Mouse (Mus musculus) adrenal gland, postnatal 14 days (tissue): ENCODE data around the gene Plcb1. TPM values are rescaled to one million over a fixed set of nuclear protein-coding genes. Genes with fewer than 3 reads are reported as not detected.

Experiments
- DNase-seq: peaks from one replicate; pipeline ENCODE4 v3.0.0; 2021; ENCODE audit warnings: mixed read lengths
- total RNA-seq: library from RNA; stranded (reverse); gene quantifications from 2 replicates; pipeline ENCODE4 v1.2.3, GENCODE M21; 2021

The Plcb1 gene
- total RNA-seq, 1 experiment from 2014 or later, result 56.2 TPM

DNA sequence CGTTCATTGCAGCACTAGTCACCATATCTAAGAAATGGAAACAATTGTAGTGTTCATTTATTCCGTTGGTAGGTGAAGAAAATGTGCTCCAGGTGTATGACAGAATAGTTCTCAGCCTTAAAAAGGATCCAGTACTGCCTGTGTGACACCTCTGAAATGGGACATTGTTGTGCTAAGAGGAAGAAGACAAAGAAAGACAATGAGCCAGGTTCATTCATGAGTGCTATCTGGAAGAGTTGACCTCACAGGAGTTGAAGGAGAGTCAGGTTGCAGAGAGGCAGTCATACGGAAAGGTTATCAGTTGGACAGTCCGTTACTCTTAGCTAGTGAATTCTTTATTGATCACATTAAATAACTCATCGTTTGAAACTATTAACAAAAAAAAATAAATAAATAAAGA lies 286.6 kb downstream of the Plcb1 start:
- no peak for DNase-seq

DNA sequence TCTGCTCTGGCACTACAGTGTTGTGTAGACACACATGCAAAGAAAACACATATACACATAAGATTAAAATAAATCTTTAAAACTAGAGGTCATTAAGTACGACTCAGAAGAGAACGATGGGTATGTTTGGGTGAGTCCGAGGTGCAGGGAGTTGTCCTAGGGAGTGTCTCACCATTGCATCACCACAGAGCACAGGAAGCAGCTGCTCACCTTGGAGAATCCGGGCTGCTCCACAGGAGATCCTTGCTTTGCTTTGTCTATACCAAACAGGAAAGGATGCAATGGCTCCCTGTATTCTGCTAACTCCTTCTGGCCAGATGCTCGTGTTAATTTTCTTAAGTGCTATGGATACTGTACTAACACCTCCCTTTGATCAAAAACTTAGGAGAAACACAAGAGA lies 287.1 kb downstream of the Plcb1 start:
- DNase-seq, result no peak

DNA sequence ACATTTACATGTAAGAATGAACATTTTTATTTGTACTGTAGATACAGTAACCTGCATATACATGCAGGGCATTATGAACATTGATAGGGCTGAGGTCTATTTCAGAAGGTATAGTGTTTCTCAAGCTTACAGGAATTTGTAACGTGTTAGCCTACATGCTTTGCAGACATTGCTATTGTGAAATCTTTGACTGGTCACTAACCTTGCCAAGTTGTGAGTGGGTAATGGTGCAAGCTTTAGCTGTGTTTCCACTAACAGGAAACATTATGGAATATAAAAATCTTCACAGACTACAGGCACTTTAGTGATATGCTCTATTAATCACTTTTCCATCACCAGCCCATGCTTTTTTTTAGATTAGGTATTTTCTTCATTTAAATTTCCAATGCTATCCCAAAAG lies 289.5 kb downstream of the Plcb1 start:
- DNase-seq, result no peak

DNA sequence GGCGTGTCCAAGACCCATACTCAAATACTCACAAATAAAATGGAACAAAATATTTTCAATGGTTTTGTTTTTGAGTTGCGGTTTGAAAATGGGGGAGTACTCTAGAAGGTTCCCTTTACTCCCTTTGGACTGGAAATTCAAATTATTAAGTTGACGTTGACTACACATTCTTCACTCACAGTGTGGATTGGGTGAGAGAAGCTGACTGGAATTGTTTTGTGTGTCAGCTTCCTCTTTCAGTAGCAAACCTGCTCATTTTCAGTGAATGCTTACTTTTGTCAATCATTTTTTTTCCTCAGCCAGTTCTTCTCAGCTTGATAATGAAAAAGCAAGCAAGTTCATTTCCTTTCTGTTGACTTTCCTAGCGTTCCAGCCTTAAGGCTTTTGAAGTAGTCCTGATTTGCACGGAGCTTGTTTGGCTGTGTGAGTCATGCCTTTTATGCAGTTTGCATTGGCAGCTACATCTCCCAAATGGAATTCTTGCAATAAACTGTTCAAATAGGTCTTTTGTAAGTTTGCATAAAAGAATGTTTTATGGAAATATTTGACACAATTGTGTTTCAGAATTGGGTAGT lies 306.8 kb downstream of the Plcb1 start:
- DNase-seq, result no peak

DNA sequence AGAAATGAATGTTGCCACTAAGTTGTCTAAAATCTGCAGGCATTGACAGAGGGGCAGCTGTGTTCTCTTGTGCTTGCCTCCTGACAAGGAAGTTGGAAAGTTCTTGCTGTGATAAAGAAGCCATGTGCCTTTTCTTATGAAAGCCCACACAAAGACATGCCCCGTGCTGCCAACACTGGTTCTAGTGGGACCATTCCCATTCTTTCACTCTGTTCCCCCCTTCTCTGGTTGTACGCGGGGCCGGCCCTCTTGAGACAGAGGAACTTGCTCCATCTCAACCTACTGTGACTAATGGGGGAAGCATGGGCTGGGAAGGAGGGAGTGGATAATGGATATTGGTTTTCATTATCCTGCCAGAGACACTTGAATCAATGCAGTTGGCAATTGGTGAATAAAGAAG lies 315.4 kb downstream of the Plcb1 start:
- DNase-seq, result no peak

DNA sequence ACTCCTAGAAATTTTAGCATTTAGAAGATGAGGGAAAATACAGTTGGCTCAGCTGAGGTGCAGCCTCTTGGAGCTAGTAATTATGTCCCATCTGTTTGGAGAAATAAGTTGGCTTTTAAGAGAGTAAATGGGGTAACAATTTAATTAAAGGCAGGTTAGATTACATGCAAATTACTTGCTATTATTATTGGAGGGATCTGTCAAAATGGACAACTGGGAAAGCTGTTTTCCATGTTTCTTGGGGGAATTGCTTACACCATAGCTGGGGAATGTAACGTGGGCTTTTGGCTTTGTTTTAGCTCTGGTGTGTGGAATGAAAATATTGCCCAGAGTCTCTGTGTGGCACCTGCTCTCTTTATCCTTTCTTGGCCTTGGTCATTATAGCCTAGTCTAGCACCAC lies 316.1 kb downstream of the Plcb1 start:
- no peak for DNase-seq

DNA sequence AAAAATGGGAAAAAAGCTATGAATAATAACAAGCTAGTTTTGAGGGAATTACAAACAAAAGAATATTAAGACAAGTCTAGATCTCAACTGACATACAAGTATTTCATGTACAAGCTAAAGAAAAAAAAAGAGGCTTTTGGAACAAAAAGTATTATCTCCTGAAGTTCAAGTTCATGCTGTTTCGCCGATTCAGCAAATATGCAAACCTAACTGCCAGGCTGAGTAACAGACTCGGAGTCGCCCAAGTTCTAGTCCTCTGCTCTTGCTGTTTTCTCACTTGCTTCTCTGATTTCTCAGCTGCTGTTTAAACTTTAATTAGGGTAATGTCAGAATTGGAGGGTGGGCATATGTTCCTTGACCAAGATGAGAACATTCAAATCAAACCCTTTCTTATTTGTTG lies 320.8 kb downstream of the Plcb1 start:
- no peak for DNase-seq

DNA sequence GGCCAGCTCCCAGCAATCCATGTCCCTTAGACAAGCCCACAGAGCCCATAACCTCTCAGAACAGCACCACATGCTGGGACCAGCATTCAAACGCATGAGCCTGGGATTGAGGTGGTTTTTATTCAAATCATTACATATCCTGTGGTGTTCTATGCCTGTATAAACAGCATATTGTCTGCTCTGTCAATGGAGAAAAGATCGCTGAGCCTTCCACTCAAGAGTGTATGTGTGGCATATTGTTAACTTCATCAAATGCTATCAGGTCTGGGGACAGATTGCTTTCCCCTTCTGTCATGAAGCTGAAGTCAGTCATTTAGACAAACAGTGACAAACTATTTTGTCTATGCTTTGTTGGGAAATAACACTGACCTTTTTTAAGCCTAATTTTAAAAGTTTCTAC lies 322.7 kb downstream of the Plcb1 start:
- DNase-seq, result no peak

DNA sequence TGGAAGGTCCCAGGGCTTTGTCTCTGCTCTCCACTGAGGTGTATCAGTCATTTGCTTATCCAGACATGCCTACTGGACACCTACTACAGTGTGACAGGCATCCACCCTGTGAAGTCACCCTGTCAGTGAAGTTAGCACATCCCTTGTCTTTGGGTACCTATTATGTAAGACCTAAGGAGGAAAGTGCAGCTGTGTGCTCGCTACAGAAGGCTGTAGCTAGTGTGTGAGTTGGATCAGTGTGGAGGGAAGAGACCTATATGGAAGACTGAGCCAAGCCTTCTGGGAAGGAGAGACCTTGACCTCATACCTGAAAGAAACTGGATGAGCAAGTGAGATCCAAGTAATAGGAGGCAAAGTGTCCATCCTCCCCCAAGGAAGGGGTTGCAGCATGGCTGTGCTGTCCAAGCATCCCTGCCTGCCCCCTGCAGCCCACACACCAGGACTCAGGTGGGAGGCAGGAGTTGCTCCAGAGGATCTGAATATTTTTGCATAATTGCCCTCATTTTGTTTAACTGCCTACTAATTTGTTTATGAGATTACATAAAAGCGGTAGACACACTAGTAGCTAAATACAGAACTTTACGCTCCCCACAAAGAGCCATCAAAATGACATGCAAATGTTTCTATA lies 328.7 kb downstream of the Plcb1 start:
- DNase-seq, result no peak

DNA sequence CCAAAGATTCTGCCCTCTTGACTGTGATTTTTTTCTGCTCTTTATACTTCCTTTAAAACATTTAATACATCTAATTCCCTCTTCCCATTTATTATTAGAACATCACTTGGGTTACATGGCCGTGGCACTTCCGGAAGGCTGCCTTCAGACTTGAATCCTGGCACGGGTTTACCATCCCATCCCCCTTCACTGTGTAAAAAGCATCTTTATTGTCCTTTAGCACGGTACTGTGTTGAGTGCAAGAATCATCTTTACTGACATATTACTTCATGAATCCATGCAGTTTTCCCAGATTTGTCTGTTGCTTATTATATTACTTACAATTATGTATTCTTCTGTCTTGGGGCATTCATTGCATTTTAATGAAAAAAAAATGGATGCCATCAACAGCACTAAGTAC lies 337.2 kb downstream of the Plcb1 start:
- DNase-seq, result no peak

DNA sequence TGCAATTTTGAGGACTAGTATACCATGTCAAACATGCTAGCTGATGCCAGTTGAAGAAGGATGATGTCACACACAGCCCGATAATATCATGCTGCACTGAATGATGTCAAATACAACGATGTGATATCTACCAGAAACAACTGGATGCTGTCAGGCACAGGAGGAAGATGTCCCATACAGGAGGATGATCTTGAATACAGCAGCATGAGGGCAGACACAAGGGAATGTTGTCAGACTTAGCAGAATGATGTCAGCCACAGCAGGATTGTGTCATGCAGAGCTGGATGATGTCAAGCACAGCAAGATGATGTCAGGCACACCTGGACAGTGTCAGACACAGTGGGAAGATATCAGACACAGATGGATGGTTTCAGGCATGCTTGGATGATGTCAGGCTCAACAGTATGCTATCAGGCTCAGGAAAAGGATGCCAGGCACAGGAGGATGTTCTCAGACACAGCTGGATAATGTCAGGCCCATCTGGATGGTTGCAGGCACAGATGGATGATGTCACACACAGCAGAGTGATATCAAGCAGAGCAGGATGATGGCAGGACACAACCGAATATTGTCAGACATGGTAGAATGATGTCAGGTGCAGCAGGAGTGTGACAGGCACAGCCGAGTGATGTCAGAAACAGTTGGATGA lies 338.0 kb downstream of the Plcb1 start:
- no peak for DNase-seq

DNA sequence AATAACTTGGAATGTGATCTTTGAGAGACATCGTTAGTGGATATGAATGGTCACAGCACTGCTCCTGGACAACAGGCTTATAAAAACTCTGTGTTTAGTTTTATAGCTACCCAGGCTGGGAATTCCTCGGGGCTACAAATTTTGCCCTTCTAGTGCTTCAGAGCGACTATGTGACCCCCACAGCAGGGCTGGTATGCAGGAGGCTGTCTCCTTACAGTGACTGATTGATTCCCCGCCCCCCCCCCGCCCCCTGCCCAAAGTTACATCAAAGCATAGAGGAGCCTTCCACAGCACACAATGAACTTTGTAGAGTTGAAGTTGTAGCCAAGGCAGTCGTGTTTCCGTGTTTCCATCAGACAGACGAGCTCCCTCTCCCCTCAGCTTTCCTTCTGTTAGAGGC lies 354.7 kb downstream of the Plcb1 start:
- no peak for DNase-seq

DNA sequence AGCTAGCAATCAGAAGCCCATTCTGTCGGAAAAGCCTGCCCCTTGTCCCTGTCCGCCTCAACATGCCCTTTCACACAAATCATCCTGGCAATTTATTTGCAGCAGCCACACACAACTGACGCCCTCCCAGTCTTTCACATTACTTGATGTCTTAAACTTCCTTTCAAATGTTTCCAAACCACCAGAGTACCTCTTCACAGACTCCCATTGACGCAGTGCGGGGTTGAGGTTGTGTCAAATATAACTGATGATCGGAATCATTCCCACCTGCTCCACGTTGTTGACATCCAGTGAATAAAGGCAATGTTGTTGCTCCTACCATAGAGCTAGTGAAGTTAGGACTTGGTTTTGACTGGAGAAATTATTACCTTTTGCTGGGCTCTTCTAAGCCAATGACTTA lies 366.4 kb downstream of the Plcb1 start:
- no peak for DNase-seq

DNA sequence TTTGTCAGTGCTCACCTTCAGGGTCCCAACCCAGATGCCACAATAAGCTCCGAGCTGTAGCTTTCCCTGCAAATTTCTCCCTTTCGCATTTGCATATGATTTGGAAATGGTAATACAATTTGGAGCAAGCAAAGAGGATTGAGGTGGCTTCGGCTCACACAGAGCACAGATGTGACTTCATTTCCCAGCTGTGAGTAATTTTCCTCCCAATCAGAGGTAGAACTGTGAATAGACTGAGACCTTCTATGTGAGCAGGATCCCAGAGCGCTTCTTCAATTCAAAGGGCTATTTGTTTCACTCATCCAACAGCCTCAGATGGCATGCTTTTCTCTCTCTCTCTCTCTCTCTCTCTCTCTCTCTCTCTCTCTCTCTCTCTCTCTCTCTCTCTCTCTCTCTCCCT lies 367.4 kb downstream of the Plcb1 start:
- no peak for DNase-seq

DNA sequence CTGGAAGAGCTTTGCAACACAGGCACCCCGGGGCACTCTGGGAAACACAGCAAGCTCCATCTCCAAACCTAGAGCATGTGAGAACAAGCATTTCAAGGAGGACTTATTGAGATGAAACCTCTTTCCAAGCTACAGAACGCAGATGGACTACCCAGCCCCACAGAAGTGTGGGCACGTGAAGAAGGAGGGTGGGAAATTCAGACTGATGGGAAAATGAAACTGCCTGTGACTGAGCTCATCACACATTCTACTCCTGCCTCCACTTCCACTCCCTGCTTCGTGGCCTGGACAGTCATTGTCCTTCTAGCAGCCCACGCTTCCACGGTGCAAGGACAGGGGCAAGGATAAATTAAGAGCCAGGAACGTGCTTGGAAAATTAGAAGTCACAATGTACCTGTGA lies 370.2 kb downstream of the Plcb1 start:
- no peak for DNase-seq

DNA sequence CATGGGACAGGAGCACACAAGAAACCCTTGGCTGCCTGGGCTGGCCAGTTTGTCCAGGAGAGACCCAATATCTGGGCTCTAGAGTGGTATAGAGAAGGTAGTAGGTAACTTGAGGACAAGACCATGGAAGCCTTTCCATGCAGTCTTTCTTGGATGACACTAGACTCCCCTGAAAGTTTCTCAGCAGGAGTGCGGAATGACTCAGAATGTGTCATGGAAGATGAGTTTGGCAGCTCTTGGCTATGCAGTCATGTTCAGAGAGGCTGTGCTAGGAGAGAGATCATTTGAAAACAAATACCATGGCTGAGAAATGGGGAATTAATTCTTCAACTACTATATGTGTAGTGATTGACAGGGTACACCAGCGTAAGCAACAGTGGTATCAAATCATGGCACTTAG lies 372.1 kb downstream of the Plcb1 start:
- peak; percentile 13 for DNase-seq

DNA sequence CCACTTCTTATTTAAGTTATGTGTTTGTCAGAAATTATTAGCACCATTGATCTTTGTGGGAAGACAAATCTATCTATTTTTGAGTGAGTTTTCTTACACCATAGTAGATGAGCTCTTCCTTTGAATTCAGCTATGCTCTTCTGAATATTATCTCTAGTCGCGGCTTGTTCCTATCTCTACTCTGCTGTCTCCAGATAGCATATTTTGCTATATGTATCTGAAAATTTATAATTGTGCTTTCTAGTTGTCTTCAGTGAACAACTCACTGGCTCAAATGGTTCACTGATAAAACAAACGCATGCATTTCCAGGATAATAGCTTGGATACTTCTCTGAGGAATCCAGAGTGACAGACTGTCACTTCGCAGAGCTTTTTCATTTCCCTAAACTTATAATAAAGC lies 375.8 kb downstream of the Plcb1 start:
- no peak for DNase-seq

DNA sequence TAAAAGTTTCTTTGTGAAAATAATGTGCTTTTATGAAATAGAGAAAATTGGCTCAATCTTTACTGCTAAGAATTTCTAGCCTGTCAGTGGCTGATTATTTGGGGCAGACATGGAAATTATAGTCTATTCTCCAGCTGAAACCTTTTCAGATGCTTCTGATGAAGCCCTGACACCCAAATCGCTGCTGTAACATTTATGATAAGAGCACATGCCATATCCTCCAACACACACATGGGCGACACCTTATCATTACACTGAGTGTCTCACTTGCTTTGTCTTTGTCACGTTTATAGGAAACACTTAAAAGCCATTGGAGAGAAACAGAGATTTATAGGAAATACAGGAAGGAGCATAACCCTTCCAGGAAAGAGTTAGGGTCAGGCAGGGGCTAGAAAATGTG lies 379.6 kb downstream of the Plcb1 start:
- DNase-seq, result no peak

DNA sequence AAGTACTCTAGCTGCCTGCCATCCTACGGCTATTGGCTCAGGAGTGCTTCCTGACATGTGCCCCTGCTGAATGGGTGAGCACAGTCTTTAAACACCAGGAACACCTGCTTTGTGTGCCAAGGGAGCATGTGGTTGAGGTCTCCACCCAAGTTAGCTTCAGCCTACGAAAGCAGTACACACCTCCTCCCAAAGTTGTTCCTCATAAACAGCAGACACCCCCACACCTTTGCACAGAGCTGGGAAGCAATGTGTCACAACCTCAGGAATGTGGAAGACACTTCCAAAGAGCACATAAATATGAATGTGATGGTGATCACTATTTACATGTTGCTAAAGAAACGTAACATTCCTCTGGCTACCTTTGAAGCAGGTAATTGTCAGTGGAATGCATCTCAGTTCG lies 389.7 kb downstream of the Plcb1 start:
- no peak for DNase-seq

DNA sequence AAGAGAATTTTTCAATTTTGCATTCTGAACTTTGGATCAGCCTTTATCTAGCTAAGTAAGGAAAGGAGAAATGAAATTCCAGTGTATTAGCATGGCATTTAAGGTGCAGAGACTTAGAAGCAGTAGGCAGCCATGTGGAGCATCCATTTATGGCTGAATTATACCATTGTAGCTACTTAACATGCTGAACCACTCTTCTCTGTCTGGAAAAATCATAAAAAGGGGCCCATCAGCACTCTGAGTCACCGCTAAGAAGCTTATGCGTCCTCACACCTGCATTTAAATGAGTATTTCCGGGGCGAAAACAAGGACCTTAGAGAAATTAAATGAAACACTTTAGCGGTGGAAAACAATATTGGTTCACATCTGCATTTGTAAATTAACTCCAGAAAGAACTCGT lies 401.8 kb downstream of the Plcb1 start:
- no peak for DNase-seq

DNA sequence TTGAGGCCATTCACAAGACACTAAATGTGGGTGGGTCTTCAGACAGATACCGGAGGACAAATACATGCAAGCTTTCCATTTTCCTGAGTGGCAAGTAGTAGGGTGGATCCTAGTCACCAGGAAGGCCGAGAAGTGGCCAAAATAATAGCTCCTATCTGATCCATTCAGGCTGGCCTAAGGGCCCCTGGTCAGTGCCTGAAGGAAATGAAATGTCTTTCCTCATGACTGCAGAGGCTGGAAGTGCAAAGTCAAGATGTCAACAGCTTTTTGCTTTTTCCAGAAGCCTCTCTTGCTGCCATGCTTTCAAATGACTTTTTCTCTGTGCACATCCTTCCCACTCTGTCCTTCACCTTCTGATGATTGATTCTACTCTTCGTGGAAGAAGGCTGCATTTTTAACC lies 415.0 kb downstream of the Plcb1 start:
- no peak for DNase-seq

DNA sequence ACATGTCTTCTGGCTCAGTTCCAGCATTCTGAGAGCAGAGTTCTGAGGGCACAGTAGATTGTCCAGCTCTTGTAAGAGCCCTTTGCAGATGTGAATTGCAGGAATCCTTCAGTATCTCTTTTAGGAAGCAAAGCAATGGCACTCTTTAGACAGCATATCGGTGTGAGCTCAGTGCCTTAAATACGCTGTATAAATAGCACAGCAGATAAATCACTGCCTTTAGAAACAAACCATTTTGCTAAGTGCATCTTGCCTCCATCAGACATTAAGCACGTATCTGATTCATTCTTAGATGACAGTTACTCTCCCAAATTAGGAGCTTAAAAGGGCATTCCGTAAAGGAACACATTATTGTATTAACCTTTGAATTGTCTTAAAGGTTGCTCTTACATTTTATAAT lies 416.5 kb downstream of the Plcb1 start:
- DNase-seq, result no peak

DNA sequence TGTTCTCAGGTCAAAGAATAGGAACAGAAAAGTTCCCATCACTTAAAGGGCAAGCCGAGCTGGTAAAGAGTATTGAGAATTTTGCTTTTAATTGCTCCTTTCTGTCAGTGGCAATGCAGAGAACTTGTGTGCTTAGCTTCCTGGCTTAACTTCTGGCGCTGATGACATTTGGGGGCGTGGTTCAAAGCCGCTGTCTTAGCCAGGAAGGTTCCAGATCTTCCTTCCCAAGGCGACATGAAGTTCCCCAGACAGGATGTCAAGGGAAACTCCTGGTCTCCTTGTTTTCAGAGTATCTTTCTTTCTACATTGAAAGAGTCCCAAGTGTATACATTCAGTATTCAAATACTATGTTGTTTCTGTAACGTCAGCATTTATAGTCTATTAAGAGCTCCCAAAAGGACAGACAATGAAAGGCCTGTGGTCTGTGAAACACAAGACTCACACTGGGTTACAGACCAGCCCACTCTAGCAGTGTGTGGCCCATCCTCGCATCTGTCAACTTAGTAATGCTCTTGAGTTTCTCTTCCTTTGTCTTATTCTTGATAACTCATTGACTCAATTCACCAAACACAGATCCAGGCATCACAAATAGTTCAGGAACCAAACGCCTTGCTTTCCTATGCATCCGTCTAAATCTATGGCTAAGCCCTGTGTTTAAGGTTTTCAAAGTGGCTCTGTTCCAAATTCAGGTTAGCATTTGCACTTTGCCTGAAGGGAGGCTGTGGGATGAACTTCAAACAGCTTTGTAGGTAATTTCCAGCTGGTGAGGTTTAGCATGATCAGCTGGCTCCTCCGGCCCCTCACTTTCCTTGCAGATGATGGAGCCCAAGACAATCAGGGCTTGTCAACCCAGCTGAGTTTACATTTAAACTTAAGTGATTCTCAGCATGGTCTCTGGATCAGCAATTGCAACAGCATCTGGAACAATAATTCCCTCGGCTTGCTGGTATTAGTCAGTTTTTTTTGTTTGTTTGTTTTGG lies 418.6 kb downstream of the Plcb1 start:
- DNase-seq, result no peak
